9 mouse cellular contexts compared by ENCODE assay signal in genomic region chr1:189882886-189883285, GRCm38 (mm10). TPM values are rescaled to one million over a fixed set of nuclear protein-coding genes. Genes with fewer than 3 reads are reported as not detected.
DNase-seq lines count a peak whose midpoint lies in the region; TF ChIP-seq lines count a peak whose summit lies in the region.
"Had no signal": no experiment of that assay in that cellular context is flagged by ENCODE, and none has a peak within 500 bp of the region (broad histone marks: within the 10 kb centered on the region; RNA-seq: fewer than 3 reads in every experiment).

No protein-coding gene starts in this region.

- no peaks in the 10 kb centered on the region for H3K36me3 ChIP-seq in kidney, adult 2 months (ENCODE audit: control insufficient read depth, insufficient read depth, low read length)

- peaks cover 9% of the 10 kb centered on the region for H3K4me1 ChIP-seq in kidney, adult 2 months (ENCODE audit: control insufficient read depth, insufficient read depth, low read length)

- peak; percentile 67 for TF ChIP-seq CTCF in kidney, adult 2 months (conservative IDR thresholded peaks at IDR 0.05; ENCODE audit: insufficient read depth, insufficient read length, low read depth, low read length)

- H3K4me3 ChIP-seq in kidney, adult 2 months (ENCODE audit: insufficient read depth, low read depth, low read length), result no peak overlapping the region

- WGBS in kidney, adult 2 months, result 47% methylated on average over 7 of the region's 7 CpGs

- TF ChIP-seq POLR2A in kidney, adult 2 months (IDR thresholded peaks at IDR 0.05; ENCODE audit: low read depth, low read length), result no peak

- DNase-seq in adrenal gland, adult (ENCODE audit: inconsistent age in 2 of 2, low spot score in 1 of 2), result peak; percentile 43 to 70
- DNase-seq in adrenal gland, adult 2 months, result no peak
- DNase-seq in ovary, postnatal 36 days (ENCODE audit: low spot score), result peak; percentile 54
- DNase-seq in ovary, adult 18-20 months (ENCODE audit: low spot score), result no peak
- peak; percentile 67 for DNase-seq in embryo, embryonic 10 days (ENCODE audit: low spot score)
- DNase-seq in kidney, adult 2 months, result peak; percentile 47
- DNase-seq in lung, postnatal 14 days, result peak; percentile 69
- DNase-seq in spleen, postnatal 4 days (ENCODE audit: low spot score in 2 of 2), result peak; percentile 41 to 79

- no peak overlapping the region for H3K27ac ChIP-seq in kidney, adult 2 months (ENCODE audit: insufficient read depth, low read depth, low read length)
- H3K27ac ChIP-seq: macrophage had no signal

- H3K27me3 ChIP-seq in kidney, adult 2 months (replicated peaks; ENCODE audit: control insufficient read depth, insufficient read depth, low read length), result no peaks in the 10 kb centered on the region

RNA-seq across cellular contexts. Expression of gene Smyd2, which starts 39.3 kb away (rescaled TPM):
- total RNA-seq in adrenal gland, adult 2 months (2021), result 10 to 100 TPM; 76.9 to 85.2 TPM
- 60.6 and 72.5 TPM in 2 replicates for polyA plus RNA-seq in adrenal gland, adult 2 months (2012; rRNA removed)
- 42.8 and 46.3 TPM in 2 replicates for polyA plus RNA-seq in kidney, adult 2 months (2012; rRNA removed)

Comparison
In these comparisons a context has a peak if more than half of its experiments do, and no peak if none do; other contexts are left out.
1. DNase-seq: peak in adrenal gland, adult (2 of 2), ovary, postnatal 36 days (single experiment), embryo, embryonic 10 days (single experiment), kidney, adult 2 months (single experiment), lung, postnatal 14 days (single experiment) and spleen, postnatal 4 days (2 of 2); none in adrenal gland, adult 2 months (single experiment) and ovary, adult 18-20 months (single experiment).